Mouse (Mus musculus): ENCODE data around the gene Xpo5. TPM values are rescaled to one million over a fixed set of nuclear protein-coding genes. Genes with fewer than 3 reads are reported as not detected.

Xpo5 gene
- total and polyA plus RNA-seq, 3 experiments, result 44.7 to 56.3 (median 55.1) TPM

DNA sequence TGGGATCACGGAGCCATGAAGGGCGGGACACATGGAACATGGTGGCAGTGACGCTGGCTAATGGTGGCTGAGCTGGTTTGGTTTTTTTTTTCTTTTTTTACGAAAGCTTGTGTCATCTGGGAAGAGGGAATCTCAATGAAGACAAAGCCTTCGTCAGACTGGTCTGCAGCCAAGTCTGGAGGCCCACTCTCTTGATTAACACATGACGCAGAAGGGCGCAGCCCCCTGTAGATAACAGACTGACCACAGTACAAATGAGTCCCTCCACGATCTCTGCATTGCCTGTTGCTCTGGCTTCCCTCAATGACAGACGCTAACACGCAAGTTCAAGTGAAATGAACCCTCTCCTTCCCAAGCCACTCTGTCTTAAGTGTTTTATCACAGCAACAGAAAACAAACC, 72.9 kb downstream of the Xpo5 start:
- in situ Hi-C loops (cut with MboI; ENCODE audit: low pct_ligation_motif_present, low pct_unique_long_range_greater_than_20kb, low sequenced_read_pairs) (no loop called here), dilution Hi-C loops (cut with MboI; ENCODE audit: extremely low pct_ligation_motif_present, extremely low pct_unique_long_range_greater_than_20kb, low sequenced_read_pairs) (no loop called here)
- TF ChIP-seq RAD21 (IDR thresholded peaks at IDR 0.05; ENCODE audit: low read depth, low read length), result no peak
- TF ChIP-seq GABPA (IDR thresholded peaks at IDR 0.05; ENCODE audit: insufficient replicate concordance, low read depth, low read length), result no peak
- no peak for TF ChIP-seq UBTF (IDR thresholded peaks at IDR 0.05; ENCODE audit: low read depth, low read length)
- TF ChIP-seq JUN (IDR thresholded peaks at IDR 0.05; ENCODE audit: insufficient read depth, low read depth, low read length), result no peak
- TF ChIP-seq SIN3A (IDR thresholded peaks at IDR 0.05; ENCODE audit: low read length), result no peak
- no peak for TF ChIP-seq POLR2AphosphoS2 (IDR thresholded peaks at IDR 0.05; ENCODE audit: low read depth, low read length)
- no peak for TF ChIP-seq MEF2A (IDR thresholded peaks at IDR 0.05; ENCODE audit: borderline replicate concordance, low read depth, low read length)
- no peak for TF ChIP-seq ZKSCAN1 (IDR thresholded peaks at IDR 0.05; ENCODE audit: borderline replicate concordance, low read depth, low read length)
- TF ChIP-seq EP300 (IDR thresholded peaks at IDR 0.05; ENCODE audit: low read length), result no peak
- no peak for TF ChIP-seq USF2 (conservative IDR thresholded peaks at IDR 0.05; ENCODE audit: low read depth, low read length)
- Histone ChIP-seq H3K36me3 (replicated peaks in 1 of 2; ENCODE audit: control insufficient read depth in 1 of 2, insufficient read depth in 1 of 2, low read length in 1 of 2) (peaks cover 48 to 89% of the 10 kb centered on the region in 2 experiments), H3K4me3 (replicated peaks in 1 of 3; ENCODE audit: low read depth in 2 of 3, low read length in 2 of 3, poor library complexity in 1 of 3) (no peak overlapping the region), H3K4me2 (ENCODE audit: insufficient read depth, low read depth, poor library complexity, severe bottlenecking) (no peak overlapping the region), H3K9me3 (replicated peaks; ENCODE audit: low read length) (no peaks in the 10 kb centered on the region), H3K9ac (ENCODE audit: insufficient read depth, low read depth) (no peak overlapping the region), H3K4me1 (ENCODE audit: control insufficient read depth in 1 of 2, insufficient read depth in 2 of 2) (no peaks in the 10 kb centered on the region; a peak in 1 of 4 replicates), H3K79me2 (replicated peaks; ENCODE audit: control insufficient read depth, extremely low read depth, insufficient read depth, poor library complexity, severe bottlenecking) (peaks cover 3% of the 10 kb centered on the region; the same call in 1 of the 2 replicates), H3K27ac (ENCODE audit: insufficient read depth, low read depth) (no peak overlapping the region), H3K27me3 (replicated peaks) (no peaks in the 10 kb centered on the region)
- no peak for DNase-seq (ENCODE audit: extremely low read depth)

- no peak for TF ChIP-seq SIN3A (IDR thresholded peaks at IDR 0.05; ENCODE audit: low read length)
- no peak for TF ChIP-seq JUND (conservative IDR thresholded peaks at IDR 0.05; ENCODE audit: low read depth, low read length)
- TF ChIP-seq IRF4 (IDR thresholded peaks at IDR 0.05; ENCODE audit: low read depth, low read length), result no peak
- no peak for TF ChIP-seq RAD21 (IDR thresholded peaks at IDR 0.05; ENCODE audit: low read depth, low read length)
- TF ChIP-seq ELF1 (IDR thresholded peaks at IDR 0.05; ENCODE audit: low read depth, low read length), result no peak
- TF ChIP-seq JUN (IDR thresholded peaks at IDR 0.05; ENCODE audit: insufficient read depth, low read depth, low read length), result no peak
- TF ChIP-seq CHD2 (IDR thresholded peaks at IDR 0.05; ENCODE audit: low read length), result no peak
- no peak for TF ChIP-seq UBTF (IDR thresholded peaks at IDR 0.05; ENCODE audit: low read depth, low read length)
- TF ChIP-seq ZKSCAN1 (IDR thresholded peaks at IDR 0.05; ENCODE audit: borderline replicate concordance, low read depth, low read length), result no peak
- no peak for TF ChIP-seq MXI1 (IDR thresholded peaks at IDR 0.05; ENCODE audit: low read depth, low read length)
- no peak for DNase-seq (ENCODE audit: extremely low read depth)
- Histone ChIP-seq H3K27ac (ENCODE audit: insufficient read depth, low read depth) (no peak overlapping the region), H3K4me3 (replicated peaks in 1 of 3; ENCODE audit: low read depth in 2 of 3, low read length in 2 of 3, poor library complexity in 1 of 3) (no peak overlapping the region), H3K36me3 (replicated peaks in 1 of 2; ENCODE audit: control insufficient read depth in 1 of 2, insufficient read depth in 1 of 2, low read length in 1 of 2) (peaks cover 36 to 77% of the 10 kb centered on the region in 2 experiments), H3K79me2 (replicated peaks; ENCODE audit: control insufficient read depth, extremely low read depth, insufficient read depth, poor library complexity, severe bottlenecking) (peaks cover 22% of the 10 kb centered on the region), H3K27me3 (replicated peaks) (no peaks in the 10 kb centered on the region), H3K4me1 (ENCODE audit: control insufficient read depth in 1 of 2, insufficient read depth in 2 of 2) (peaks cover 0 to 9% of the 10 kb centered on the region in 2 experiments; a peak in 2 of 4 replicates), H3K9ac (ENCODE audit: insufficient read depth, low read depth) (no peak overlapping the region), H3K9me3 (replicated peaks; ENCODE audit: low read length) (no peaks in the 10 kb centered on the region), H3K4me2 (ENCODE audit: insufficient read depth, low read depth, poor library complexity, severe bottlenecking) (no peak overlapping the region)
- in situ Hi-C loops (cut with MboI; ENCODE audit: low pct_ligation_motif_present, low pct_unique_long_range_greater_than_20kb, low sequenced_read_pairs) (no loop called here), dilution Hi-C loops (cut with MboI; ENCODE audit: extremely low pct_ligation_motif_present, extremely low pct_unique_long_range_greater_than_20kb, low sequenced_read_pairs) (no loop called here)
These were observed 75.0 kb downstream of the Xpo5 start for GRCm38 (mm10) chr17:46277586-46277985.

Measured in CH12.LX (cell line).